Comparison of ENCODE assay signal across 8 mouse cellular contexts in genomic region chr9:40346232-40346984, GRCm38 (mm10).
DNase-seq lines count a peak whose midpoint lies in the region; ATAC-seq and TF ChIP-seq lines count a peak whose summit lies in the region.

No protein-coding gene starts in this region.

- H3K4me1 ChIP-seq in cortical plate, adult 2 months (ENCODE audit: control insufficient read depth, insufficient read depth, low read length), result peaks cover 8% of the 10 kb centered on the region
- H3K4me1 ChIP-seq in heart, adult 2 months (ENCODE audit: control insufficient read depth, insufficient read depth, low read length), result peaks cover 6% of the 10 kb centered on the region
- H3K4me1 ChIP-seq in liver, postnatal 0 days (ENCODE audit: insufficient read depth), result no peaks in the 10 kb centered on the region
- peaks cover 13% of the 10 kb centered on the region for H3K4me1 ChIP-seq in olfactory bulb, adult 2 months (ENCODE audit: control insufficient read depth, insufficient read depth, low read length)

- no peaks in the 10 kb centered on the region for H3K79me2 ChIP-seq in heart, adult 2 months (replicated peaks; ENCODE audit: control insufficient read depth, insufficient read depth, low read length)

- H3K9ac ChIP-seq in heart, adult 2 months (ENCODE audit: low read depth, low read length), result no peak overlapping the region
- no peak overlapping the region for H3K9ac ChIP-seq in liver, postnatal 0 days (replicated peaks)

- DNase-seq in adrenal gland, postnatal 10 days, result peak; percentile 56
- no peak for DNase-seq in adrenal gland, adult 2 months
- peak; percentile 34 to 42 for DNase-seq in heart, adult 2 months
- peak; percentile 37 to 64 for DNase-seq in kidney, postnatal 25 days
- DNase-seq in liver, postnatal 0 days, result no peak
- DNase-seq in testis, postnatal 14 days (ENCODE audit: low spot score), result no peak

- intact Hi-C loops in heart, adult 2 months (cut with DNase I), result no loop called here

- 28% methylated on average over 16 of the region's 16 CpGs for whole genome bisulfite sequencing in heart, adult 2 months
- whole genome bisulfite sequencing in liver, postnatal 0 days (ENCODE audit: insufficient replicate concordance), result 35% methylated on average over 16 of the region's 16 CpGs
- WGBS in olfactory bulb, adult 2 months, result 7% methylated on average over 16 of the region's 16 CpGs

- no peak for TF ChIP-seq EP300 in heart, adult 2 months (IDR thresholded peaks at IDR 0.05; ENCODE audit: insufficient read depth, low read depth, low read length)
- TF ChIP-seq EP300 in liver, postnatal 0 days (IDR thresholded peaks at IDR 0.05; ENCODE audit: low read depth), result no peak

- H3K27me3 ChIP-seq in heart, adult 2 months (ENCODE audit: control insufficient read depth, insufficient read depth, low read length), result no peaks in the 10 kb centered on the region
- H3K27me3 ChIP-seq in liver, postnatal 0 days (ENCODE audit: insufficient read depth, low read length), result no peaks in the 10 kb centered on the region

- H3K4me2 ChIP-seq in liver, postnatal 0 days (ENCODE audit: low read depth, low read length), result peak overlapping the region; percentile 51

- H3K27ac ChIP-seq in cortical plate, adult 2 months (ENCODE audit: insufficient read depth, low read length), result peak overlapping the region; percentile 92
- no peak overlapping the region for H3K27ac ChIP-seq in heart, adult 2 months
- no peak overlapping the region for H3K27ac ChIP-seq in liver, postnatal 0 days (ENCODE audit: low read depth)
- peak overlapping the region; percentile 91 for H3K27ac ChIP-seq in olfactory bulb, adult 2 months (ENCODE audit: insufficient read depth, low read depth, low read length)

- peak overlapping the region; percentile 63 for H3K4me3 ChIP-seq in cortical plate, adult 2 months (ENCODE audit: insufficient read depth, low read length)
- no peak overlapping the region for H3K4me3 ChIP-seq in heart, adult 2 months
- H3K4me3 ChIP-seq in liver, postnatal 0 days (ENCODE audit: low read depth, low read length), result no peak overlapping the region
- H3K4me3 ChIP-seq in olfactory bulb, adult 2 months (ENCODE audit: insufficient read depth, low read depth, low read length), result peak overlapping the region; percentile 54

- H3K36me3 ChIP-seq in heart, adult 2 months (ENCODE audit: control insufficient read depth, insufficient read depth, low read length), result no peaks in the 10 kb centered on the region
- H3K36me3 ChIP-seq in liver, postnatal 0 days (replicated peaks; ENCODE audit: insufficient read depth, low read length), result no peaks in the 10 kb centered on the region

- TF ChIP-seq CTCF in cortical plate, adult 2 months (IDR thresholded peaks at IDR 0.05; ENCODE audit: extremely low read depth, insufficient read depth, low read length), result no peak
- no peak for TF ChIP-seq CTCF in heart, adult 2 months (IDR thresholded peaks at IDR 0.05)
- no peak for TF ChIP-seq CTCF in liver, postnatal 0 days (IDR thresholded peaks at IDR 0.05; ENCODE audit: low read depth)
- TF ChIP-seq CTCF in olfactory bulb, adult 2 months (IDR thresholded peaks at IDR 0.05; ENCODE audit: insufficient read depth, low read depth, low read length), result no peak

- peak; percentile 49; the same call in 1 of the 2 replicates for TF ChIP-seq POLR2A in cortical plate, adult 2 months (IDR thresholded peaks at IDR 0.05; ENCODE audit: extremely low read depth, insufficient read depth, low read length)
- TF ChIP-seq POLR2A in heart, adult 2 months (IDR thresholded peaks at IDR 0.05; ENCODE audit: insufficient read depth, low read depth, low read length), result no peak
- TF ChIP-seq POLR2A in olfactory bulb, adult 2 months (IDR thresholded peaks at IDR 0.05; ENCODE audit: insufficient read depth, low read depth, low read length), result no peak

- no peaks in the 10 kb centered on the region for H3K9me3 ChIP-seq in liver, postnatal 0 days (ENCODE audit: low read length)

- ATAC-seq in liver, postnatal 0 days, result no peak

Comparison
In these comparisons a context has a peak if more than half of its experiments do, and no peak if none do; other contexts are left out.
1. DNase-seq: peak in adrenal gland, postnatal 10 days (single experiment), heart, adult 2 months (2 of 2) and kidney, postnatal 25 days (2 of 2); none in adrenal gland, adult 2 months (single experiment), liver, postnatal 0 days (single experiment) and testis, postnatal 14 days (single experiment).
2. H3K27ac ChIP-seq: peak in cortical plate, adult 2 months (single experiment) and olfactory bulb, adult 2 months (single experiment); none in heart, adult 2 months (single experiment) and liver, postnatal 0 days (single experiment).
3. H3K4me3 ChIP-seq: peak in cortical plate, adult 2 months (single experiment) and olfactory bulb, adult 2 months (single experiment); none in heart, adult 2 months (single experiment) and liver, postnatal 0 days (single experiment).